Mouse (Mus musculus): Measurements from ENCODE around the gene Hdac8. TPM values are rescaled to one million over a fixed set of nuclear protein-coding genes. Genes with fewer than 3 reads are reported as not detected.

The Hdac8 gene
- total and polyA plus RNA-seq, 2 experiments, result 1.6 to 6.2 TPM

DNA sequence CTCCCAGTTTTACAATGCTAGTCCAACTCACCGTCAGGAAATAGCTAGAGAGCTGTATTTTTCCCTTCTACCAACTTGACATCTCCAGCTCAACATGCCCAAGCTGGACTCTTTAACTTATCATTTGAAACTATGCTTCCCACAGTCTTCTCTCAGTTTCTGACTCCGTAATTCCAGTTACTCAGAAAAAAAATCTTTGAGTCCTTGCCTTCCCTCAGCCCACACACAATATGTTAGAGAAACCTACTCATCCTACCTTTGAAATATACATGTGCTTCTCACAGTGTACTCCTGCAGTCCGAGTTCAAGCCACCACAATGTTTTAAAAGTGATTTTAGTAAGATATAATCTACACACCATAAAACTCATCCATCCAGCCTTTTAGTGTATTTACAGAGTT, 151.7 kb downstream of the Hdac8 start:
- WGBS, result 96% methylated on average over 3 of the region's 3 CpGs
- no peak overlapping the region for H3K4me3 ChIP-seq (ENCODE audit: insufficient read depth, low read depth, low read length)
- H3K27me3 ChIP-seq (ENCODE audit: control insufficient read depth, insufficient read depth, low read length), result no peaks in the 10 kb centered on the region
- no peaks in the 10 kb centered on the region for H3K36me3 ChIP-seq (ENCODE audit: control insufficient read depth, insufficient read depth, low read length)
- no peaks in the 10 kb centered on the region for H3K4me1 ChIP-seq (ENCODE audit: control insufficient read depth, insufficient read depth, low read length)
- TF ChIP-seq CTCF (IDR thresholded peaks at IDR 0.05; ENCODE audit: low read depth, low read length) (no peak), POLR2A (IDR thresholded peaks at IDR 0.05; ENCODE audit: extremely low read depth, insufficient read depth, low read length) (no peak)
- H3K79me2 ChIP-seq (ENCODE audit: control insufficient read depth, insufficient read depth, low read length), result no peaks in the 10 kb centered on the region
- DNase-seq (ENCODE audit: extremely low read depth, low read depth, low spot score), result no peak
- no peak overlapping the region for H3K27ac ChIP-seq (replicated peaks; ENCODE audit: insufficient read depth, low read depth, low read length)
- H3K9ac ChIP-seq (ENCODE audit: low read depth, low read length), result no peak overlapping the region

DNA sequence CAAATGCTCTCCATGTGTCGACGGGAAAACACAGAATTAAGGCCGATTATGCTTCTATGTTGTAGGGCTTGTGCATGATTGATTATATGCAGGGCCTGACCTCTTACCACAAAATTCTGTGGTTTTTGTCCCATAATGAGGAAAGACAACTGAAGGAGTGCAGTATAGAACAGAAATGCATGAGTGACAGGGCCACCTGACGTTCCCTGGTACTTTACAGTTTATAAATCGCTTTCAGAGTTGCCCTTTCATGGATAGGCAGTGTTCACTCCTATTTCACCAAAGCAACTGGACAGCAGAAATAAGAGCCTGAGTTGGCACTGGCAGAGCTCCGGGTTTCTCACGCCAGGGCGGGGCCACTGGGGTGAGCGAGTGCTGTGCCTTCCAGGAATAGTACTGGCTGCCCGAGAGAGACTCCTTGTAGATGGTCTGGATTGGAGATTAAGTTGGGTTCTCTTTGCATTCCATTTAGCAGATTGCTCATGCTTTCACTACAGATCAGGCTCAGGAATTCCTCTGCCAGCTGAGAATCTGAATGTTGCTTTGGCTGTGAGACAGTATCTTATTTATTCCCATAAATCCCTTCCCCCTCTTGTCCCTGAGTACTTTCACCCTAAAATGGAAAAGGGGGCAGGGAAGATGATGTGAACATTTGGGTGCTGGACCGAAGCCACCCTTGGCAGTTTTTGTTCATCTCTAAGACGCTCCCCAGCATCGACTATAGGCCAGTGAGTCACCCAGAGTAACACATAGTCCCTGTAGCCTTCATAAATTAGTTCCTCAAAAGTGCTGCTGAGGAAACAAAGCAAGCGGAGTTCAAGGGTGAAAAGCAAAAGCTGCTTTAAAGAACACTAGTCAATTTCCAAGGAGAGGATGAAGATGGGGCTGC, 155.1 kb downstream of the Hdac8 start:
- no peak overlapping the region for H3K27ac ChIP-seq (replicated peaks; ENCODE audit: insufficient read depth, low read depth, low read length)
- no peaks in the 10 kb centered on the region for H3K27me3 ChIP-seq (ENCODE audit: control insufficient read depth, insufficient read depth, low read length)
- H3K9ac ChIP-seq (ENCODE audit: low read depth, low read length), result no peak overlapping the region
- no peak for TF ChIP-seq POLR2A (IDR thresholded peaks at IDR 0.05; ENCODE audit: extremely low read depth, insufficient read depth, low read length)
- TF ChIP-seq CTCF (IDR thresholded peaks at IDR 0.05; ENCODE audit: low read depth, low read length), result no peak
- WGBS, result 80% methylated on average over 14 of the region's 14 CpGs
- no peak overlapping the region for H3K4me3 ChIP-seq (ENCODE audit: insufficient read depth, low read depth, low read length)
- DNase-seq (ENCODE audit: extremely low read depth, low read depth, low spot score), result peak; percentile 5
- no peaks in the 10 kb centered on the region for H3K36me3 ChIP-seq (ENCODE audit: control insufficient read depth, insufficient read depth, low read length)
- no peaks in the 10 kb centered on the region for H3K4me1 ChIP-seq (ENCODE audit: control insufficient read depth, insufficient read depth, low read length)
- no peaks in the 10 kb centered on the region for H3K79me2 ChIP-seq (ENCODE audit: control insufficient read depth, insufficient read depth, low read length)

DNA sequence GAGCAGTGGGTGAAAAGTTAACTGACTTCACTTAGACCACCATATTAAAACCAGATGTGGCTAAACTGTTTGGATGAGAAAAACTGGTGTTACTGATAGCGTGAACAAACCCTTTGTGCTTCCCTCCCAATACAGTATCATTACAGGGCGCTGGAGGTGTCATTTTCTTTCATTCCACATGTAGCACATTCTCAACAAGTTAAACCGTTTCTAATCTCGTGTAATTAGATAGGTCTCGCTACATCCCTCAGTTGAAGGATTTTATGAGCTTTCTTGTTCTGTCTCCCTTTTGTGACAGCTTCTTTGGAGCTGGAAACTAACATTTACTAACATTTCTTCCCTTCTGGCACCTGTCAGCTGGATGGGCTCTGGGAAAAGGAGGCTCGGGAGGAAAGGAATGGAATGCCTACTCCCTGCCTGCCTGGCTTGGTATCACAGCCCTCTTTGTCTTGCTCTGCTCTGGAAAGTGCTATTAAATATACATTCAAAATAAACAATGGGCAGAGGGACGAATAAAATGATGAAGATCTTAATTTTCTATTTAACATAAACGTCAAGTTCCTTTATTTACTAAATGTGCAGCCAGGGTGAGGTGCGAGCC, 156.2 kb downstream of the Hdac8 start:
- 86% methylated on average over 9 of the region's 9 CpGs for WGBS
- H3K4me3 ChIP-seq (ENCODE audit: insufficient read depth, low read depth, low read length), result no peak overlapping the region
- H3K27me3 ChIP-seq (ENCODE audit: control insufficient read depth, insufficient read depth, low read length), result no peaks in the 10 kb centered on the region
- H3K79me2 ChIP-seq (ENCODE audit: control insufficient read depth, insufficient read depth, low read length), result no peaks in the 10 kb centered on the region
- no peak overlapping the region for H3K27ac ChIP-seq (replicated peaks; ENCODE audit: insufficient read depth, low read depth, low read length)
- TF ChIP-seq POLR2A (IDR thresholded peaks at IDR 0.05; ENCODE audit: extremely low read depth, insufficient read depth, low read length) (no peak), CTCF (IDR thresholded peaks at IDR 0.05; ENCODE audit: low read depth, low read length) (no peak)
- H3K4me1 ChIP-seq (ENCODE audit: control insufficient read depth, insufficient read depth, low read length), result no peaks in the 10 kb centered on the region
- no peak for DNase-seq (ENCODE audit: extremely low read depth, low read depth, low spot score)
- H3K9ac ChIP-seq (ENCODE audit: low read depth, low read length), result no peak overlapping the region
- no peaks in the 10 kb centered on the region for H3K36me3 ChIP-seq (ENCODE audit: control insufficient read depth, insufficient read depth, low read length)

DNA sequence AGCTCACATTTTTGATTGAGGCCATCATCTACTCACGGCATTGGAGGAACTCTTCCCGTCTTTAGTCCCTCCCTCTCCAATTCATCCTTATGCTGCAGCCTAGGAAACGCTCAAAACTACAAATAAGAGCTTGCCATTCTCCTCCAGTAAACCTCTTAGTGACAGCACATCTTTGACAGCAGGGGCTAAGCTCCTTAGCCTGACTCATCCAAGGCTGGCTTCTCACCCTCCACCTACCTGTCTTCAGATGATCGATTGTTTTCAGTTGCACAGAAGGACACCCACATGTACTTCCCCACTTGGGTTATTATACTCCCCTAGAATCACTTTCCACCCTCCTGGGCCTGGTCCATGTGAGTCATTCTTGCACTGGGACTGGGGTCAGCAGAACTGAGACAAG, 163.5 kb downstream of the Hdac8 start:
- Histone ChIP-seq H3K27ac (replicated peaks; ENCODE audit: insufficient read depth, low read depth, low read length) (no peak overlapping the region), H3K4me3 (ENCODE audit: insufficient read depth, low read depth, low read length) (no peak overlapping the region), H3K79me2 (ENCODE audit: control insufficient read depth, insufficient read depth, low read length) (no peaks in the 10 kb centered on the region), H3K4me1 (ENCODE audit: control insufficient read depth, insufficient read depth, low read length) (no peaks in the 10 kb centered on the region), H3K9ac (ENCODE audit: low read depth, low read length) (no peak overlapping the region), H3K27me3 (ENCODE audit: control insufficient read depth, insufficient read depth, low read length) (no peaks in the 10 kb centered on the region), H3K36me3 (ENCODE audit: control insufficient read depth, insufficient read depth, low read length) (no peaks in the 10 kb centered on the region)
- DNase-seq (ENCODE audit: extremely low read depth, low read depth, low spot score), result no peak
- 93% methylated on average over 4 of the region's 4 CpGs for WGBS
- TF ChIP-seq POLR2A (IDR thresholded peaks at IDR 0.05; ENCODE audit: extremely low read depth, insufficient read depth, low read length) (no peak), CTCF (IDR thresholded peaks at IDR 0.05; ENCODE audit: low read depth, low read length) (no peak)

DNA sequence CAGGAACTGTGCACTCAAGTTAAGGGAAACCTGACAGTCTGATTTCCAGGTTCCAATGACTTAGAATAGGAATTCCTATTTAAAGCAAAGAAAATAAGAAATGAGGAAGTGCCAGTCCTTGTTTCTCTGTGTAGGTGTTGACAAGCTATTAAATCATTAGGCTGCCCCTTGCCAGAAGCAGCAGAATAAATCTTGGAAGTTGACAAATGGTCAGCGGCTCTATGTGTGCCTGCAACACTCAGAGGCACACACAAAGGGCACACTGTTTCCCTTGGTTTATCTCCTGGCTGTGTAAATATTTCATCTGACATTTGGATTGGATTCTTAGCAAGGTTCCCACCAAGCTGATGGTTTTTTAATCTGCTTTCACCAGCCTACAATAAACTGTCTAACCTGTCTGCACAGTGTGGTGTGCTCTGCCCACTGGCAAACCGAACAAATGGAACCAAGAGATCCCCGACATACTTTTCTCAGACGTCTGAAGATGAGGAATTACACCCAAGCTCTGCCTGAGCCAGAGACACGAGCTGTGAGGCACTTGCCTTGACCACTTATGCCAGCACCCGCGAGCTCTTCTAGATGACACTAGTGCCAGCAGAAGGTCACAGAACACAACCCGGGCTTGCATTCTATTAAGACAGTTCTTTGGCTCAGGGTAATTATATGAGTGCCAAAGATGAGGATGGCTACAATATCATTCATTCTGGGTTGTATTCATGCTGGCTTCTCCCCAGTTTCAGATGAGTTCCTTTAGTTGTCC, 165.6 kb downstream of the Hdac8 start:
- Histone ChIP-seq H3K36me3 (ENCODE audit: control insufficient read depth, insufficient read depth, low read length) (no peaks in the 10 kb centered on the region), H3K4me3 (ENCODE audit: insufficient read depth, low read depth, low read length) (no peak overlapping the region), H3K27ac (replicated peaks; ENCODE audit: insufficient read depth, low read depth, low read length) (no peak overlapping the region), H3K4me1 (ENCODE audit: control insufficient read depth, insufficient read depth, low read length) (no peaks in the 10 kb centered on the region), H3K79me2 (ENCODE audit: control insufficient read depth, insufficient read depth, low read length) (no peaks in the 10 kb centered on the region), H3K9ac (ENCODE audit: low read depth, low read length) (no peak overlapping the region), H3K27me3 (ENCODE audit: control insufficient read depth, insufficient read depth, low read length) (no peaks in the 10 kb centered on the region)
- peak; percentile 5 for DNase-seq (ENCODE audit: extremely low read depth, low read depth, low spot score)
- 38% methylated on average over 8 of the region's 8 CpGs for WGBS
- TF ChIP-seq CTCF (IDR thresholded peaks at IDR 0.05; ENCODE audit: low read depth, low read length) (no peak), POLR2A (IDR thresholded peaks at IDR 0.05; ENCODE audit: extremely low read depth, insufficient read depth, low read length) (no peak)

Measured in liver, adult 2 months (tissue).